Mouse (Mus musculus) embryonic facial prominence, embryonic 11.5 days (tissue): ENCODE results near the gene Vps9d1. TPM values are rescaled to one million over a fixed set of nuclear protein-coding genes. Genes with fewer than 3 reads are reported as not detected.

Experiments
- ATAC-seq: fragments of 200-750 bp; cut with Nextera tagmentation; replicated peaks from 2 replicates; pipeline ENCODE4 v1.8.0; 2017; ENCODE audit warnings: low read depth; ENCODE audit not compliant: insufficient number of reproducible peaks, low FRiP score, low TSS enrichment
- DNase-seq: peaks from one replicate; pipeline ENCODE4 v3.0.0-alpha.2; 2015; ENCODE audit warnings: low spot score
- H3K27ac ChIP-seq: fragments of 300-500 bp; sonication (generic); replicated peaks from 2 replicates; pipeline ENCODE4 v1.5.1; 2014; ENCODE audit warnings: mild to moderate bottlenecking, low read depth, low read length, control low read depth
- H3K27me3 ChIP-seq: fragments of 300-500 bp; sonication (generic); 2 replicates; pipeline ENCODE4 v1.6.1; 2014; ENCODE audit warnings: mild to moderate bottlenecking, low read length, moderate library complexity, mixed read lengths; ENCODE audit not compliant: control insufficient read depth, insufficient read depth
- H3K36me3 ChIP-seq: fragments of 300-500 bp; sonication (generic); replicated peaks from 2 replicates; pipeline ENCODE4 v1.6.1; 2014; ENCODE audit warnings: low read depth, mild to moderate bottlenecking, low read length, moderate library complexity, mixed read lengths; ENCODE audit not compliant: control insufficient read depth, insufficient read depth
- H3K4me1 ChIP-seq: fragments of 300-500 bp; sonication (generic); 2 replicates; pipeline ENCODE4 v1.6.1; 2014; ENCODE audit warnings: low read length, mixed read lengths; ENCODE audit not compliant: control insufficient read depth, insufficient read depth
- H3K4me2 ChIP-seq: fragments of 300-500 bp; sonication (generic); 2 replicates; pipeline ENCODE4 v1.6.1; 2014; ENCODE audit warnings: low read depth, mild to moderate bottlenecking, control low read depth, low read length, moderate library complexity
- H3K4me3 ChIP-seq: fragments of 300-500 bp; sonication (generic); 2 replicates; pipeline ENCODE4 v1.5.1; 2014; ENCODE audit warnings: low read depth, low read length, control low read depth
- H3K9ac ChIP-seq: fragments of 300-500 bp; sonication (generic); replicated peaks from 2 replicates; pipeline ENCODE4 v1.6.1; 2014; ENCODE audit warnings: mild to moderate bottlenecking, control low read depth, low read length
- H3K9me3 ChIP-seq: fragments of 300-500 bp; sonication (generic); replicated peaks from 2 replicates; pipeline ENCODE4 v1.6.1; 2016; ENCODE audit warnings: mild to moderate bottlenecking, low read length, inconsistent platforms, mixed read lengths; ENCODE audit not compliant: control insufficient read depth
- WGBS: fragments of 180-500 bp; shearing (Covaris S2); extraction: QIAGEN DNeasy Blood & Tissue Kit; methylation state at CpG from one replicate; pipeline ENCODE4 v1.1.7; 2014; 5-methylcytosine and 5-hydroxymethylcytosine counted together
- polyA plus RNA-seq: library from polyadenylated mRNA; unstranded; fragments of >200 nt; fragmentation: Nextera tagmentation; extraction: Ambion mirVana; gene quantifications from 2 replicates; pipeline ENCODE4 v1.2.1, GENCODE M21; 2014

Gene Vps9d1
- polyA plus RNA-seq, 1 experiment from 2014 or later, result 15.6 TPM

DNA sequence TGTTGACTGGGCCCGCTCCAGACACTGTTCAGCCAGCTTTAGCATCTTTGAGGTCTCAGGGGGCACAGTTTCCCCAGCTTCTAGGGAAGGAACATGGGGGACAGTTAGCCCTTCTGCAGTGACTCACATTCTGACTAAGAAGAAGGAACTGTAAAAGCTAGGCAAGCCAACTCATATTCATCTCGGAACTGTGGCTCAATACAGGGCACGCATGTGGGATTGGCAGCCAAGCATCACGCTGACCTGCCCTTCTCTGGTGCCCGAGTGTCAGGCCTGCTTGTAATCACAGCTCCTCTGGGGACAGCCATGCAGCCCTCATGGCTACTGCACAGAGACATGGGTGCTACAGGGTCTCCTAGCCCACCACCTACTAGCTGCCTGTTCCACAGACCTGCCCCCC, 3.2 kb downstream of the Vps9d1 start:
- WGBS, result 92% methylated on average over 5 of the region's 5 CpGs
- no peak for ATAC-seq
- Histone ChIP-seq H3K9ac (no peak overlapping the region), H3K4me2 (no peak overlapping the region), H3K27ac (no peak overlapping the region), H3K27me3 (no peaks in the 10 kb centered on the region), H3K36me3 (peaks cover under 1% of the 10 kb centered on the region; the same call in 1 of the 2 replicates), H3K4me3 (no peak overlapping the region), H3K9me3 (no peaks in the 10 kb centered on the region), H3K4me1 (peaks cover 4% of the 10 kb centered on the region; the same call in 1 of the 2 replicates)
- DNase-seq, result no peak

- no peak overlapping the region for H3K27ac ChIP-seq
- no peak overlapping the region for H3K4me3 ChIP-seq
- DNase-seq (no peak), ATAC-seq (no peak)
- H3K4me1 ChIP-seq, result no peaks in the 10 kb centered on the region
- no peaks in the 10 kb centered on the region for H3K27me3 ChIP-seq
- H3K9me3 ChIP-seq, result no peaks in the 10 kb centered on the region
- H3K36me3 ChIP-seq, result peaks cover 5% of the 10 kb centered on the region
- 96% methylated on average over 8 of the region's 8 CpGs for WGBS
- no peak overlapping the region for H3K9ac ChIP-seq
- no peak overlapping the region for H3K4me2 ChIP-seq
These were observed 5.6 kb downstream of the Vps9d1 start for GRCm38 (mm10) chr8:123248596-123248995.

DNA sequence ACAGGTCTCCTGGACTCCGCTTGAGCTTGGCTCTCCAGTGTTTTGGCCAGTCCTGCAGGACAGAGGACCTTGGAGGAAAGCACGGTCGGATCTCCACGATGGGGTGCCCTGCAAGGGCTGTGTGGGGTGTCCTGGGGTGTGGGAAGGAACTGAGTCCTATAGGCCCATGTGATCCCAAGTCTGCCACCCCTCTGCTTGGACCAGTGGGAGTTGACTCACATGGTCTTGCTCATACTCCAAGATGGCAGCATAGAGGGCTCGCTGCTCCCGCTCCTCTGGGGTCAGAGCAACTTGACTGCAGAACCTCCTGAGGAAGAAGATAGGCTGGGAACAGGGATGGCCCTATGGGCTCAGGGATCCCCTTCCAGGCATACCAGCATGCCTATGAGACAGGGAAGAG, 6.4 kb downstream of the Vps9d1 start:
- 100% methylated on average over 6 of the region's 6 CpGs for WGBS
- no peak overlapping the region for H3K27ac ChIP-seq
- H3K36me3 ChIP-seq, result peaks cover 5% of the 10 kb centered on the region
- no peak overlapping the region for H3K4me3 ChIP-seq
- DNase-seq (no peak), ATAC-seq (no peak)
- H3K4me1 ChIP-seq, result no peaks in the 10 kb centered on the region
- no peaks in the 10 kb centered on the region for H3K27me3 ChIP-seq
- H3K4me2 ChIP-seq, result no peak overlapping the region
- no peak overlapping the region for H3K9ac ChIP-seq
- no peaks in the 10 kb centered on the region for H3K9me3 ChIP-seq

GRCm38 (mm10) chr8:123245543-123245942, 8.6 kb downstream of the Vps9d1 start:
- H3K27me3 ChIP-seq, result no peaks in the 10 kb centered on the region
- no peak overlapping the region for H3K9ac ChIP-seq
- H3K4me1 ChIP-seq, result no peaks in the 10 kb centered on the region
- H3K9me3 ChIP-seq, result no peaks in the 10 kb centered on the region
- 90% methylated on average over 12 of the region's 12 CpGs for WGBS
- H3K27ac ChIP-seq, result no peak overlapping the region
- H3K4me3 ChIP-seq, result no peak overlapping the region
- H3K4me2 ChIP-seq, result no peak overlapping the region
- no peak for ATAC-seq
- no peak for DNase-seq
- peaks cover 5% of the 10 kb centered on the region for H3K36me3 ChIP-seq

GRCm38 (mm10) chr8:123244382-123244781, 9.8 kb downstream of the Vps9d1 start:
- Histone ChIP-seq H3K36me3 (peaks cover 5% of the 10 kb centered on the region), H3K9ac (no peak overlapping the region), H3K27ac (no peak overlapping the region), H3K4me1 (no peaks in the 10 kb centered on the region), H3K4me3 (no peak overlapping the region), H3K9me3 (no peaks in the 10 kb centered on the region), H3K4me2 (no peak overlapping the region), H3K27me3 (no peaks in the 10 kb centered on the region)
- DNase-seq, result no peak
- ATAC-seq, result no peak
- WGBS, result 93% methylated on average over 4 of the region's 4 CpGs

DNA sequence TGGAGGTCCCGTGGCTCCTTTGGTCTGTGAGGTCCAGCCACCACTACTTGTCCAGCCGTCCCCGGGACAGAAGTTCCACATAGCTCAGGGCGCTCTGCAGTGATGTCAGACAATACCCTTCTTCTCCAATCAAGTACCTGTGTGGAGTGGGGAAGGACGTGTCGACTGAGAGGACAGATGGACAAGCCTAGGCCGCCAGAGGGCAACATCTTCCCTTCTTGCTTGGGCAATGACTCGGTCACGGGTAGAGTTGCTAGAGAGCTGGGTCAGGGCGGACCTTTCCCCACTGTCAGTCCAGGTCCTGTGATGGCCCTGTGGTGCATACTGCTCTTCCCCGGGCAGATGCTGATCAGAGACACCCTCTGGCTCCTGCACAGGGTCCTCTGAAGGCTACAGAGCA, 11.1 kb downstream of the Vps9d1 start:
- no peaks in the 10 kb centered on the region for H3K4me1 ChIP-seq
- no peak for ATAC-seq
- H3K4me3 ChIP-seq, result no peak overlapping the region
- H3K27me3 ChIP-seq, result no peaks in the 10 kb centered on the region
- no peak overlapping the region for H3K4me2 ChIP-seq
- H3K9ac ChIP-seq, result no peak overlapping the region
- H3K27ac ChIP-seq, result no peak overlapping the region
- no peak for DNase-seq
- no peaks in the 10 kb centered on the region for H3K9me3 ChIP-seq
- H3K36me3 ChIP-seq, result peaks cover 5% of the 10 kb centered on the region
- WGBS, result 67% methylated on average over 11 of the region's 11 CpGs

DNA sequence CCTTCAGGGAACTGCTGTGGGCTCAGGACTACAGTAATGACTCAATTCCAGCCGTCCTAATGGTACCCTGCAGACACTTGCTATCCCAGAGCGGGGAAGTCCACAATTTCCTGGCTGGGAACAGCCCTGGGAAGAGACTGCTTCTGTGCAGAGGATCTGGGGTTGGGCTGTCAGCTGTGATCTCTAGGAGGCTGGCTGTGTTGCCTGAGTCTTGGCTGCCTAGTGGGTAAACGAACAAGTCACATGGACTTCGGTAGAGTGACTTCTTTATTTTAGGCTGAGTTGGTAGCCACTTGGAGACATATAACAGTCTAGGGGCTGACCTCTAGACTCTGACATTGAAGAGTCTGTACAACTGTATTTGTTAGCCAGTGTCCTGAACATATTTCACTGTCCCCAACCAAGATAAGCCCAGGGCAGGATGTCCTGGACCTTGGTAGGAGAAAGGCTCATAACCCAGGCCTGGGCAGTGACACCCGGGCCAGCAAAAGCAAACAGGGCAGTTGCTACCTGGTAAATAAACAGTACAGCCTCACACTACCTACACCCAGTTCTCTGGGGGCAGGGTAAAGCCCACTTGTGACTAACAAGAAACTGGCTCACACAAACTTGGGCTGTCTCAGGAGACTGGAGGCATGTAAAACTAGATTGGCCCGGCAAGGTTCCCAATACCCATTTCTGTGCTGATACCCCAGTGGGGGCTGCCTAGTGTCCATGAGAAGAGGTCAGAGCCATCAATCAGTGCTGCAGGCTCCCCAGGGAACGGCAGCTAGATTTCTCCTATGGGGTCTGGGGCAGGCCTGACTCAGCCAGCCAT, 11.8 kb downstream of the Vps9d1 start:
- H3K36me3 ChIP-seq, result peaks cover 5% of the 10 kb centered on the region
- H3K9ac ChIP-seq, result no peak overlapping the region
- no peak overlapping the region for H3K4me3 ChIP-seq
- no peak for ATAC-seq
- no peak overlapping the region for H3K27ac ChIP-seq
- no peak overlapping the region for H3K4me2 ChIP-seq
- H3K27me3 ChIP-seq, result no peaks in the 10 kb centered on the region
- 90% methylated on average over 7 of the region's 7 CpGs for WGBS
- H3K9me3 ChIP-seq, result no peaks in the 10 kb centered on the region
- H3K4me1 ChIP-seq, result no peaks in the 10 kb centered on the region
- no peak for DNase-seq

GRCm38 (mm10) chr8:123239398-123239797, 14.8 kb downstream of the Vps9d1 start:
- Histone ChIP-seq H3K4me3 (no peak overlapping the region), H3K9ac (no peak overlapping the region), H3K4me1 (no peaks in the 10 kb centered on the region), H3K4me2 (no peak overlapping the region), H3K9me3 (no peaks in the 10 kb centered on the region), H3K36me3 (no peaks in the 10 kb centered on the region), H3K27me3 (peaks cover 9% of the 10 kb centered on the region), H3K27ac (no peak overlapping the region)
- no peak for DNase-seq
- no peak for ATAC-seq
- WGBS, result 87% methylated on average over 10 of the region's 10 CpGs
